Mouse (Mus musculus) frontal cortex, postnatal 10 days (tissue): ENCODE measurements around the gene Cntn6.

Experiments
- DNase-seq, 2 experiments: peaks; one replicate each; pipeline ENCODE4 v3.0.0; 2022; ENCODE audit warnings: low spot score in 2 of 2, mixed read lengths in 1 of 2

Gene Cntn6

GRCm38 (mm10) chr6:104758125-104758524, 265.5 kb downstream of the Cntn6 start:
- DNase-seq, result no peak

GRCm38 (mm10) chr6:104761226-104761625, 268.6 kb downstream of the Cntn6 start:
- no peak for DNase-seq

DNA sequence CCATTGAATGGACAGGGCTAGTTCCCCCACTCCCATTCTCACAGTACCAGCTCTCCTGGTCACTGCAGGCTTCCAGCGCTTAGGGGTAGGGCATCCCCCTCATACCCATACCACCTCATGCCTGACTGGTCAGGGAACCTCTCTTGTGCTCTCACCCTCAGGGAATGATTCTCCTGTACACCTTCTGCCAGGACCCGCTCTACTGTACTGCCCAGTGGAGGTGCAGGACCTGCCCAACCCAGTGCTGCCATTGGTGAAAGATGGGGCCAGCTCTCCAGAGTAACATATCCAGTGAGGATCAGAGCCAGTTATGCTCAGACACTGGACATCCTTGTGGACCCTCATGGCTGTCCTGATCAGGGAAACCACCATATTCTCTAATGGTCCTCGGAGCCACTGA, 291.3 kb downstream of the Cntn6 start:
- no peak for DNase-seq

GRCm38 (mm10) chr6:104787502-104787901, 294.9 kb downstream of the Cntn6 start:
- no peak for DNase-seq

DNA sequence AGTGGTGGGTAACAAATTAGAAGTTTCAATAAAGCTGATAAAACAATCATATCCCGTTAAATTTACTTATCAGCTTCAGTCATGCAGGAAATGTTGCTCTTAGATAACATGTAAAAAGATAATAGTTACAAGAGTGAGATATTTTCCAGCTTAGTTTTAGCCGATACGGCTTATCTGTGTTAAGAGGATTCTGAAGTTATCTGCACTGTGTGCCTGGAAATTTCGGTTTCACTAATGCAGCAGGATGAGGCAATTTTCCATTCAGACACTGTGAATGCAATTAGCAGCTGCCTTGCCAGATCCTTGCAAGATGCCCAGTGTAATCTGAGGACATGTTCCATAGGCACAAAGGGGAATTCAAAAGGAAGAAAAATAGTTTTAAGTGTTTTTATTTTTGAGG, 315.9 kb downstream of the Cntn6 start:
- no peak for DNase-seq

GRCm38 (mm10) chr6:104815610-104816009, 323.0 kb downstream of the Cntn6 start:
- DNase-seq, result no peak

- no peak for DNase-seq
These were observed 387.1 kb downstream of the Cntn6 start for GRCm38 (mm10) chr6:104879711-104880110.

GRCm38 (mm10) chr6:104884021-104884420, 391.4 kb downstream of the Cntn6 start:
- DNase-seq, result no peak

GRCm38 (mm10) chr6:104885829-104886228, 393.2 kb downstream of the Cntn6 start:
- no peak for DNase-seq

DNA sequence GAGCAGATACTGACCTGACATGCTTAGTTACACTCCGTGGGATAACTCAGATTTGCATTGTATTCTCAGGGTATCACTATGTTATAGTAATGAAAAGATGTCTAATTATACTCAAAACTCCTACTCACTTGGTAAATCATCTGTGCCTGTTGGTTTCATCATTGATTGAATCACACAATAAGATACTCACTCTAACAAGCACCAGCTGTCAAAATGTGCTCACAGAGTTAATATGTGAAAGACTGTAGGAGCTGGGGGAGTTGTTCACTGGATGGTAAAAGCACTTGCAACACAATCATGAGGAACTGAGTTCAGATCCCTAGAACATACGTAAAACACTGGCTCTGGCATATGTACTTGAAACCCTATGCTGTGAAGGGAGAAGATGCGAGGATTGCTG, 398.5 kb downstream of the Cntn6 start:
- DNase-seq, result no peak
